Mouse (Mus musculus): Measurements from ENCODE around the gene Obsl1. TPM values are rescaled to one million over a fixed set of nuclear protein-coding genes. Genes with fewer than 3 reads are reported as not detected.

The Obsl1 gene
- polyA plus RNA-seq, 1 experiment from 2014 or later = 25.8 TPM

DNA sequence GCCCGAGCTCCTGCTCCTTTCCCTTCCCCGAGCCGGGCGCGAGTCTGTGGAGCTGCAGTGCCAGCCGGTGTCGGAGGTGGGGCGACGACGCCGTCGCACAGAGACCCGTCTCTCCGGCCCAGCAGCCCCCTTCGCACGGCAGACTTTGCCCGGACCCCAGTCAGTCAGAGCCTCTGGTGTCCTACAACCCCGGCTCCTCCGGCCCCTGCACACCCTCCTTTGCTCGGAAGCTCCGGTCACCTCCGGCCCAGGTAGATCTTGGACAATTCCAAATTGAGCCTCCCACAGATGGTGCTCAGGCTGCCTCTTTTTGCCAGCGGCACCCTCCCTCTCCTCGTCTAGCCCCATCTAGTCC is 26.6 kb downstream of the Obsl1 start:
- no peak for DNase-seq (ENCODE audit: low spot score)
- H3K36me3 ChIP-seq (ENCODE audit: insufficient read depth, low read length) = no peaks in the 10 kb centered on the region
- H3K4me3 ChIP-seq (ENCODE audit: low read depth, low read length) = peak overlapping the region; percentile 67
- ATAC-seq = peak; percentile 2; the same call in 1 of the 2 replicates
- peaks cover 3% of the 10 kb centered on the region; the same call in 1 of the 2 replicates for H3K4me1 ChIP-seq (ENCODE audit: insufficient read depth, low read depth, low read length)
- H3K9ac ChIP-seq (replicated peaks; ENCODE audit: low read depth) = no peak overlapping the region
- no peak for TF ChIP-seq CTCF (IDR thresholded peaks at IDR 0.05)
- no peak for TF ChIP-seq EP300 (IDR thresholded peaks at IDR 0.05)
- no peak overlapping the region for H3K27ac ChIP-seq (ENCODE audit: low read length)
- no peaks in the 10 kb centered on the region for H3K9me3 ChIP-seq (ENCODE audit: low read length)
- H3K27me3 ChIP-seq (replicated peaks; ENCODE audit: insufficient read depth, low read length) = peaks cover 26% of the 10 kb centered on the region; the same call in 1 of the 2 replicates
- peak overlapping the region; percentile 85 for H3K4me2 ChIP-seq (replicated peaks; ENCODE audit: low read depth, low read length)
- WGBS = 7% methylated on average over 19 of the region's 24 CpGs

DNA sequence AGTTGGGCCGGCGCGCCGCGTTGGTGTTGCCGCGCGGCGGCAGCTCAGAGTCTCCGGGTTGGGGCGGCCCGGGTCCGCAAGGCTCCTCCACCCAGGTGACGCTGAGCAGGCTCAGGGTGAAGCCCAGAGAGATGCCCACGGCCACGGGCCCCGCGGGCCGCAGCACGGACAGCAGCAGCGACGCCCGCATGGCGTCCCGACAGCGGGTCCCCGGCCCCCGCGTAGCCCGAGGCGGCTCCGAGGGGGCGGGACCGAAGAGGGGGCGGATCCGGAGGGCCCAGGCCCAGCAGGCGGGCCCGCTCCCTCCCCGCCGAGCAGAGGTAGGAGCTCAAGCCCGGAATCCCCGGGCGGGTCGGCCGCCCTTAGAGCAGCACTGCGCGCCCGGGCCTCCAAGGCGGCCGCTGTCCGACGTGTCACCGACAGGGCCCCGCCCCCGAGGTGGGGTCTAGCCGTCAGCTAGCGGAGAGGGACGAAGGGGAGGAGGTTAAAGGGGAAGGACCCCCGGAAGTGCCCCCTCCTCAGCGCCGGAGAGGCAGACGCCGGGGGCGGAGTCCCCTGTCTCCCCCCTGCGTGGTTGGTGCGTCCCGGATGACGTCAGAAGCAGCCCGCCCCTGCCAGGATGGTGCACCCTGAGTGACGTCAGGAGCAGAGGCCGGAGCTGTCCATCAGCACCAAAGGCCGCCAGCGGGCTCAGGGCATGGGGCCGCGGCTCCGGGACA is 27.2 kb downstream of the Obsl1 start, which contains the start of the genes Chpf and Tmem198:
Gene Chpf (minus strand): TSS at position 392 of the 719 bp plus-strand sequence.
Gene Tmem198 (plus strand): TSS at position 617 of the 719 bp plus-strand sequence.
- DNase-seq (ENCODE audit: low spot score) (peak; percentile 97), ATAC-seq (peak; percentile 93)
- H3K27me3 ChIP-seq (replicated peaks; ENCODE audit: insufficient read depth, low read length) = peaks cover 22% of the 10 kb centered on the region; the same call in 1 of the 2 replicates
- WGBS = 1% methylated on average over 38 of the region's 76 CpGs
- peaks cover under 1% of the 10 kb centered on the region; the same call in 1 of the 2 replicates for H3K36me3 ChIP-seq (ENCODE audit: insufficient read depth, low read length)
- H3K27ac ChIP-seq (ENCODE audit: low read length) = peak within 1 kb of the TSS; percentile 84
- H3K4me1 ChIP-seq (ENCODE audit: insufficient read depth, low read depth, low read length) = peaks cover 3% of the 10 kb centered on the region; the same call in 1 of the 2 replicates
- H3K4me3 ChIP-seq (ENCODE audit: low read depth, low read length) = peak within 1 kb of the TSS; percentile 67
- TF ChIP-seq CTCF (IDR thresholded peaks at IDR 0.05) = no peak
- TF ChIP-seq EP300 (IDR thresholded peaks at IDR 0.05) = 0 out of 2 replicates have a peak, but pooled peaks have one; percentile 17
- peak within 1 kb of the TSS; percentile 85 for H3K4me2 ChIP-seq (replicated peaks; ENCODE audit: low read depth, low read length)
- H3K9ac ChIP-seq (replicated peaks; ENCODE audit: low read depth) = peak within 1 kb of the TSS; percentile 58
- no peaks in the 10 kb centered on the region for H3K9me3 ChIP-seq (ENCODE audit: low read length)

DNA sequence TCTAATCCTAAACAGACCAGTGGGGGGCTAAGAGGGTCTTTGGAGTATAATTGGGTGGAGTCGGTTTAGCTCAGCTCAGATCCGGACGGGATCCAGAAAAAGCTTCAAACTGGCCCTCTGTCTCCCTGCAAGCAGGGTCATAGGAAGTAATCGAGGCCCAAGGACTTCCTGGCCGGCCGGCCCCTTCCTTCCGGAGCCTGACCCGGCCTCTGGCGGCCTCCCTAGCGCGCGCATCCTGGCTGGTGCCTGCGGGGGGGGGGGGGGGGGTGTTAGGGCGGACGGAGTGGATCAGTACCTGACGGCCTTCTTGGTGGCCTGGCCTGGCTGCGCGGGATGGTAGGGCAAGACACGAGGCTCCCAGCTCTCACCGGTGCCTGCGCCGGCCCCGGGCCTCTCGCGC is 27.8 kb downstream of the Obsl1 start:
- ATAC-seq (peak; percentile 21), DNase-seq (ENCODE audit: low spot score) (peak; percentile 73)
- peaks cover 3% of the 10 kb centered on the region; the same call in 1 of the 2 replicates for H3K4me1 ChIP-seq (ENCODE audit: insufficient read depth, low read depth, low read length)
- WGBS = 0% methylated on average over 17 of the region's 25 CpGs
- peak overlapping the region; percentile 84 for H3K27ac ChIP-seq (ENCODE audit: low read length)
- H3K36me3 ChIP-seq (ENCODE audit: insufficient read depth, low read length) = peaks cover 6% of the 10 kb centered on the region; the same call in 1 of the 2 replicates
- H3K9me3 ChIP-seq (ENCODE audit: low read length) = no peaks in the 10 kb centered on the region
- H3K9ac ChIP-seq (replicated peaks; ENCODE audit: low read depth) = peak overlapping the region; percentile 58
- peaks cover 22% of the 10 kb centered on the region; the same call in 1 of the 2 replicates for H3K27me3 ChIP-seq (replicated peaks; ENCODE audit: insufficient read depth, low read length)
- TF ChIP-seq EP300 (IDR thresholded peaks at IDR 0.05) (no peak), CTCF (IDR thresholded peaks at IDR 0.05) (peak; percentile 1; the same call in 1 of the 2 replicates)
- H3K4me2 ChIP-seq (replicated peaks; ENCODE audit: low read depth, low read length) = peak overlapping the region; percentile 85
- peak overlapping the region; percentile 67 for H3K4me3 ChIP-seq (ENCODE audit: low read depth, low read length)

DNA sequence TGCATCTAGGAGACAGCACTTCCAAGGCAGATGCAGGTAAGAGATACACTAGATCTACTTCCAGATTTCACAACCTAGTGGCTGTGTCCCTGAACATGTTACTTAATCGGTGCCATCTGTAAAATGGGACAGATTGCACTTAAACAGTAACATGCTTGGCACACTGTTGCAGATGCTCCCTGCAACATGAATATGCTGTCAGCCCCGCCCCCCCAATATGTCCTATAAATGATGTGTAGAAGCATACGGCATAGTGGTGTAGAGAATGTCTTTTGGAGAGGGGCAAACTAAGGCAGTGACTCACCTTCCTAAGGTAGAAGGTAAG is 28.3 kb downstream of the Obsl1 start:
- Histone ChIP-seq H3K27me3 (replicated peaks; ENCODE audit: insufficient read depth, low read length) (peaks cover 18% of the 10 kb centered on the region; the same call in 1 of the 2 replicates), H3K36me3 (ENCODE audit: insufficient read depth, low read length) (peaks cover 7% of the 10 kb centered on the region; the same call in 1 of the 2 replicates), H3K4me1 (ENCODE audit: insufficient read depth, low read depth, low read length) (peaks cover 3% of the 10 kb centered on the region; the same call in 1 of the 2 replicates), H3K4me3 (ENCODE audit: low read depth, low read length) (no peak overlapping the region), H3K27ac (ENCODE audit: low read length) (no peak overlapping the region), H3K4me2 (replicated peaks; ENCODE audit: low read depth, low read length) (peak overlapping the region; percentile 85), H3K9me3 (ENCODE audit: low read length) (no peaks in the 10 kb centered on the region), H3K9ac (replicated peaks; ENCODE audit: low read depth) (no peak overlapping the region)
- 35% methylated on average over 3 of the region's 3 CpGs for WGBS
- TF ChIP-seq EP300 (IDR thresholded peaks at IDR 0.05) = no peak
- no peak for TF ChIP-seq CTCF (IDR thresholded peaks at IDR 0.05)
- no peak for ATAC-seq
- no peak for DNase-seq (ENCODE audit: low spot score)

DNA sequence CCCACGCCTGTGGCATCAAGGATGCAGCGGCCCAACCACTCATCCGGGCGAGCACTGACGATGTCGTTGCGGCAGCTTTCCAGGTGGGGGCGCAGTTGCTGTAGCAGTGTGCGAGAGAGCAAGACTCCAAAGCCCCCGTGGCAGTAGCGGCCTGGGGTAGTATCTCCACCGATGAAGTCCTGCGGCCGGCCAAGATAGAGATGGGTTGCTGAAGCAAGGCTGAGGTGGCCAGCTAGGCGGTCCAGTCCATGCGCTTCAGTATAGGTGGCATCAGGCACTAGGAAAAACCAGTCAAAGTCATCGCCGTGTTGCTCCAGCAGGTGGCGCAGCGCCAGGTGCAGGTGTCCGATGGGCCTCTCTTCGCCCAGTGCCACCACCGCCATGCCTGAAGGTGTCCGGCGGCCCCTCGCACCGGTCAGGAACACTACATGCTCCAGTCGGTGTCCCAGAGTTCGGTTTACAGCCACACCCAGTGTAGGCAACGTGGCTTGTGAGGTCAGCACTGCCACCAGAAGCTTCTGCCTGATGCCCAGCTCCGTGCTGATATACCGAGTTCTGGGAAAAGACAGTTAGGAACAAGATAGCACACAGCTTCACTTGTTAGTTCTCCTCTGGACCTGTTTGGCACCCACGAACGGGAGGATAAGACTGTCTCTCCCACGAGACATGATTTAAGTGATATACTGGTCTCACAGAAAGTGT is 28.8 kb downstream of the Obsl1 start:
- ATAC-seq (no peak), DNase-seq (ENCODE audit: low spot score) (peak; percentile 81)
- TF ChIP-seq CTCF (IDR thresholded peaks at IDR 0.05) (peak; percentile 81), EP300 (IDR thresholded peaks at IDR 0.05) (no peak)
- Histone ChIP-seq H3K9ac (replicated peaks; ENCODE audit: low read depth) (no peak overlapping the region), H3K27me3 (replicated peaks; ENCODE audit: insufficient read depth, low read length) (peaks cover 14% of the 10 kb centered on the region; the same call in 1 of the 2 replicates), H3K27ac (ENCODE audit: low read length) (no peak overlapping the region), H3K9me3 (ENCODE audit: low read length) (no peaks in the 10 kb centered on the region), H3K4me3 (ENCODE audit: low read depth, low read length) (no peak overlapping the region), H3K36me3 (ENCODE audit: insufficient read depth, low read length) (peaks cover 7% of the 10 kb centered on the region; the same call in 1 of the 2 replicates), H3K4me1 (ENCODE audit: insufficient read depth, low read depth, low read length) (peaks cover 3% of the 10 kb centered on the region; the same call in 1 of the 2 replicates), H3K4me2 (replicated peaks; ENCODE audit: low read depth, low read length) (0 out of 2 replicates have a peak overlapping the region, but pooled peaks have one; percentile 5)
- 13% methylated on average over 35 of the region's 35 CpGs for WGBS

DNA sequence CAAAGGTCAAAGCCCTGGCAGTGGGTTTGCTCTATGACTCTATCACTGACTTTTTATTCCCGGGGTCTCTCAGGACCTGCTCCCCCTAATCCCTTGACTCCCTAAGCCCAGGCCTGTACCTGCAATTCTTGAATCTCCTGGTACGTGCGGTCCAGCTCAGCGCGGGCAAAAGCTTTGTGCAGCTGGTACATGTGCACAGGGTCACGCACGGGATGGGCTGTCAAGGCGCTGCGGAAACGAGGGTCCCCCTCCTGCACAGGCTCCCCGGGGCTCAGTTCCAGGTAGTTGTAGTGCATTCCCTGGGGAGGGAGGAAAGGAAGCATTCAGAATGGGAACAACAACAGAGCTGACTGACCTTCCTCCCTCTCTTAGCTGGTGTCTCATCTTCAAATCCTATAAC is 29.8 kb downstream of the Obsl1 start:
- Histone ChIP-seq H3K27ac (ENCODE audit: low read length) (no peak overlapping the region), H3K36me3 (ENCODE audit: insufficient read depth, low read length) (peaks cover 7% of the 10 kb centered on the region; the same call in 1 of the 2 replicates), H3K9ac (replicated peaks; ENCODE audit: low read depth) (no peak overlapping the region), H3K4me2 (replicated peaks; ENCODE audit: low read depth, low read length) (no peak overlapping the region), H3K4me3 (ENCODE audit: low read depth, low read length) (no peak overlapping the region), H3K4me1 (ENCODE audit: insufficient read depth, low read depth, low read length) (peaks cover 3% of the 10 kb centered on the region; the same call in 1 of the 2 replicates), H3K27me3 (replicated peaks; ENCODE audit: insufficient read depth, low read length) (peaks cover 10% of the 10 kb centered on the region; the same call in 1 of the 2 replicates), H3K9me3 (ENCODE audit: low read length) (no peaks in the 10 kb centered on the region)
- WGBS = 95% methylated on average over 11 of the region's 11 CpGs
- no peak for ATAC-seq
- DNase-seq (ENCODE audit: low spot score) = no peak
- TF ChIP-seq CTCF (IDR thresholded peaks at IDR 0.05) (no peak), EP300 (IDR thresholded peaks at IDR 0.05) (no peak)

Measured in lung, postnatal 0 days (tissue).